Mouse (Mus musculus): ENCODE data around the gene Uqcrc1. TPM values are rescaled to one million over a fixed set of nuclear protein-coding genes. Genes with fewer than 3 reads are reported as not detected.

The Uqcrc1 gene
- 432 and 472 TPM in 2 replicates for polyA plus RNA-seq (2014; fragmentation: Nextera tagmentation; extraction: Ambion mirVana)

DNA sequence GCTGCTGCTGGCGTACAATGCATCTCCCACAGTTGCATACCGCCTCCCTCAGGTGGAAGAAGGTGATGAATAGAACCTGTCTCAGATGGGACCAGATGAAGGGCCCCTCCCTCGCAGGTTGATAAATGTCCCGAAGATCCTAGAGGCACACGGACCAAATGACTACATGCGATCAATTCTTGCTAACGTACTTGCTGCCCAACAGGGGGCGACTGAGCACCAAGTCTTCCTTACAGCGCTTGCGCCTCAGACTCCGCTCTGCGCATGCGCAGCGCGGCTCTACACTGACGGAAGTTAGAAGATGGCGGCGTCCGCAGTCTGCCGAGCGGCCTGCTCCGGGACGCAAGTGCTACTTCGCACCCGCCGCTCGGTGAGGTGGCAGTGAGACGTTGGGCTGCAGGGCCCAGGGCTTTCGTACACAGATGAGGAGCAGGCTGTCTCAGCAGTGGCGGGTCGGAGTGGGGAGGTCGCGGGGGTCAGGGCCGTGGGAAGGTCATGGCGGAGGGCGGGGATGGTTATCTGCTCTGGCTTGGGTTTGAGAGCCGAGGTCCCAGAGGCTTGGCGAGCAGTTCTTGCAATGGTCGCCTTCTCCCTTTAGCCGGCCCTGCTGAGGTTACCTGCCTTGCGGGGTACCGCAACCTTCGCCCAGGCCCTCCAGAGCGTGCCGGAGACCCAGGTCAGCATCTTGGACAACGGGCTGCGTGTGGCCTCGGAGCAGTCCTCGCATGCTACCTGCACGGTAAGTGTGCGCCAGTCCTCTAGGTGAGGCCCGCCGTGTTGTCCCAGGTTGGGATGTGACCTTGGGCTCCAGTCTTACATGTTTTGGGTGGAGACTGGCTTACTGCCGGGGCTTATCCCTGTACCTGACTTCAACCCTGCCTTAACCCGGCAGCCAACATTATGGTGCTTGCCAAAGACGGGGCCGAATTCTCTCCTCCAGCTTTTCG is at the start of gene Uqcrc1:
Uqcrc1 (plus strand) TSS at position 216 of the 947 bp plus-strand sequence.
- Histone ChIP-seq H3K27me3 (ENCODE audit: control insufficient read depth, insufficient read depth, low read length) (no peaks in the 10 kb centered on the region), H3K4me2 (ENCODE audit: low read length) (peak within 1 kb of the TSS; percentile 76), H3K9me3 (ENCODE audit: control insufficient read depth, low read length) (no peaks in the 10 kb centered on the region), H3K4me1 (ENCODE audit: control insufficient read depth, insufficient read depth, low read length) (peaks cover 5% of the 10 kb centered on the region; the same call in 1 of the 2 replicates), H3K4me3 (replicated peaks; ENCODE audit: low read depth, low read length) (peak within 1 kb of the TSS; percentile 86), H3K9ac (replicated peaks; ENCODE audit: low read length) (peak within 1 kb of the TSS; percentile 87), H3K36me3 (ENCODE audit: control insufficient read depth, insufficient read depth, low read length) (peaks cover 34% of the 10 kb centered on the region), H3K27ac (replicated peaks; ENCODE audit: low read depth, low read length) (peak within 1 kb of the TSS; percentile 78)
- peak; percentile 100 for DNase-seq
- ATAC-seq (ENCODE audit: low FRiP score, low TSS enrichment): peak; percentile 89
- 1% methylated on average over 58 of the region's 58 CpGs for WGBS

GRCm38 (mm10) chr9:108912308-108912707 is 24.1 kb upstream of the Uqcrc1 start:
- H3K4me1 ChIP-seq (ENCODE audit: control insufficient read depth, insufficient read depth, low read length): no peaks in the 10 kb centered on the region
- WGBS: 67% methylated on average over 6 of the region's 6 CpGs

DNA sequence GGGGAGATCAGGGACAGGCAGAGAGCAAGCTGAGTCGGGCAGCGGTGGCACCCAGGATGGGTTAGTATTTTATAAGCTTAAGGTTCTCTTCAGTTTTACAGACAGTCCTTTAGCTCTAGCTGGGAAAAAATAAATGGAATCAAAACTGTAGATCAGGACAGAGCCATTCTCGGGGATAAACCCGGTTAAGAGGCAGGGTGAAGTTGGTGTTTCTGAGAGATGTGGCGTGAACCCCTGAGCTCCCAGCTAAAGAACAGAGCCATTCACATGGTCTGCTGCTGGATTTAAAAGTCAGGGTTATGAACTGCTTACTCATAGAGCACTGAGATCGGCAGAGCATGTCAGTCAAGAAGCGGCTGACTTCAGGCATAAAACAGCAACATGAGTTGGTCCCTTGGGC is 23.3 kb upstream of the Uqcrc1 start:
- WGBS: 85% methylated on average over 7 of the region's 7 CpGs
- no peak overlapping the region for H3K27ac ChIP-seq (replicated peaks; ENCODE audit: low read depth, low read length)
- H3K27me3 ChIP-seq (ENCODE audit: control insufficient read depth, insufficient read depth, low read length): no peaks in the 10 kb centered on the region
- no peak overlapping the region for H3K4me3 ChIP-seq (replicated peaks; ENCODE audit: low read depth, low read length)
- H3K4me1 ChIP-seq (ENCODE audit: control insufficient read depth, insufficient read depth, low read length): no peaks in the 10 kb centered on the region
- no peak overlapping the region for H3K9ac ChIP-seq (replicated peaks; ENCODE audit: low read length)
- DNase-seq: no peak
- H3K36me3 ChIP-seq (ENCODE audit: control insufficient read depth, insufficient read depth, low read length): no peaks in the 10 kb centered on the region
- H3K9me3 ChIP-seq (ENCODE audit: control insufficient read depth, low read length): no peaks in the 10 kb centered on the region
- H3K4me2 ChIP-seq (ENCODE audit: low read length): no peak overlapping the region
- ATAC-seq (ENCODE audit: low FRiP score, low TSS enrichment): no peak

More at GRCm38 (mm10) chr9:108912308-108912707, 24.1 kb upstream of the Uqcrc1 start:
- DNase-seq (no peak), ATAC-seq (ENCODE audit: low FRiP score, low TSS enrichment) (no peak)
- H3K4me3 ChIP-seq (replicated peaks; ENCODE audit: low read depth, low read length): no peak overlapping the region
- no peaks in the 10 kb centered on the region for H3K36me3 ChIP-seq (ENCODE audit: control insufficient read depth, insufficient read depth, low read length)
- no peak overlapping the region for H3K9ac ChIP-seq (replicated peaks; ENCODE audit: low read length)
- no peak overlapping the region for H3K27ac ChIP-seq (replicated peaks; ENCODE audit: low read depth, low read length)
- no peaks in the 10 kb centered on the region for H3K27me3 ChIP-seq (ENCODE audit: control insufficient read depth, insufficient read depth, low read length)
- no peaks in the 10 kb centered on the region for H3K9me3 ChIP-seq (ENCODE audit: control insufficient read depth, low read length)
- no peak overlapping the region for H3K4me2 ChIP-seq (ENCODE audit: low read length)

GRCm38 (mm10) chr9:108913621-108914020 is 22.8 kb upstream of the Uqcrc1 start:
- Histone ChIP-seq H3K36me3 (ENCODE audit: control insufficient read depth, insufficient read depth, low read length) (no peaks in the 10 kb centered on the region), H3K27ac (replicated peaks; ENCODE audit: low read depth, low read length) (no peak overlapping the region), H3K27me3 (ENCODE audit: control insufficient read depth, insufficient read depth, low read length) (no peaks in the 10 kb centered on the region), H3K9me3 (ENCODE audit: control insufficient read depth, low read length) (no peaks in the 10 kb centered on the region), H3K4me2 (ENCODE audit: low read length) (no peak overlapping the region), H3K4me1 (ENCODE audit: control insufficient read depth, insufficient read depth, low read length) (no peaks in the 10 kb centered on the region), H3K9ac (replicated peaks; ENCODE audit: low read length) (no peak overlapping the region), H3K4me3 (replicated peaks; ENCODE audit: low read depth, low read length) (no peak overlapping the region)
- no peak for ATAC-seq (ENCODE audit: low FRiP score, low TSS enrichment)
- 81% methylated on average over 10 of the region's 10 CpGs for WGBS
- no peak for DNase-seq

DNA sequence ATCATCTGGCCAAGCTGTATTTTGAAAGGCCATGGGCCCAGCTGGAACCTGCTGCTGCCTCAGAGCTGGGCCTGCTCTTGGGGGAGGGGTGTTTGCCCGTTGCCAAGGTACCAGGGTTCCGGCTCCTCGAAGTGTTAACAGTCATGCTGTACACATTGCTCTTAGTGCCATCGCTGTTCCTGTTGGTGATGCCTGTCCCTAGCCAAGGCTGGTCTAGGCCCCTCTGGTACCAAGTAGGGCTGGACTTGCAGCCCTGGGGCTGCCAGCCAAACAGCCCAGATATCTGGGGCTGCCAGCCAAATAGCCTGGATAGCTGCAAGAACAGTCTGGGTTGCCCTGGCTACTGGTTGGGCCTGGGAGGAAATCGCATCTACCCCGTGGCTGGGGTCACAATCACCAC is 21.9 kb upstream of the Uqcrc1 start, which contains the start of gene Tmem89:
Tmem89 (plus strand) TSS at position 129 of the 400 bp plus-strand sequence.
- ATAC-seq (ENCODE audit: low FRiP score, low TSS enrichment) (no peak), DNase-seq (peak; percentile 63)
- no peak within 1 kb of the TSS for H3K4me3 ChIP-seq (replicated peaks; ENCODE audit: low read depth, low read length)
- H3K4me2 ChIP-seq (ENCODE audit: low read length): no peak within 1 kb of the TSS
- no peaks in the 10 kb centered on the region for H3K27me3 ChIP-seq (ENCODE audit: control insufficient read depth, insufficient read depth, low read length)
- H3K9ac ChIP-seq (replicated peaks; ENCODE audit: low read length): no peak within 1 kb of the TSS
- no peak within 1 kb of the TSS for H3K27ac ChIP-seq (replicated peaks; ENCODE audit: low read depth, low read length)
- no peaks in the 10 kb centered on the region for H3K9me3 ChIP-seq (ENCODE audit: control insufficient read depth, low read length)
- WGBS: 74% methylated on average over 6 of the region's 6 CpGs
- no peaks in the 10 kb centered on the region for H3K36me3 ChIP-seq (ENCODE audit: control insufficient read depth, insufficient read depth, low read length)
- no peaks in the 10 kb centered on the region for H3K4me1 ChIP-seq (ENCODE audit: control insufficient read depth, insufficient read depth, low read length)

- no peak overlapping the region for H3K9ac ChIP-seq (replicated peaks; ENCODE audit: low read length)
- ATAC-seq (ENCODE audit: low FRiP score, low TSS enrichment) (no peak), DNase-seq (no peak)
- no peak overlapping the region for H3K4me2 ChIP-seq (ENCODE audit: low read length)
- no peak overlapping the region for H3K27ac ChIP-seq (replicated peaks; ENCODE audit: low read depth, low read length)
- H3K4me1 ChIP-seq (ENCODE audit: control insufficient read depth, insufficient read depth, low read length): no peaks in the 10 kb centered on the region
- H3K27me3 ChIP-seq (ENCODE audit: control insufficient read depth, insufficient read depth, low read length): no peaks in the 10 kb centered on the region
- H3K9me3 ChIP-seq (ENCODE audit: control insufficient read depth, low read length): no peaks in the 10 kb centered on the region
- WGBS: 85% methylated on average over 8 of the region's 8 CpGs
- no peak overlapping the region for H3K4me3 ChIP-seq (replicated peaks; ENCODE audit: low read depth, low read length)
- no peaks in the 10 kb centered on the region for H3K36me3 ChIP-seq (ENCODE audit: control insufficient read depth, insufficient read depth, low read length)
Measured at GRCm38 (mm10) chr9:108925897-108926296, 10.5 kb upstream of the Uqcrc1 start.

GRCm38 (mm10) chr9:108928424-108928823 is 8.0 kb upstream of the Uqcrc1 start:
- Histone ChIP-seq H3K9me3 (ENCODE audit: control insufficient read depth, low read length) (no peaks in the 10 kb centered on the region), H3K4me2 (ENCODE audit: low read length) (no peak overlapping the region), H3K9ac (replicated peaks; ENCODE audit: low read length) (no peak overlapping the region), H3K27me3 (ENCODE audit: control insufficient read depth, insufficient read depth, low read length) (no peaks in the 10 kb centered on the region), H3K27ac (replicated peaks; ENCODE audit: low read depth, low read length) (no peak overlapping the region), H3K4me1 (ENCODE audit: control insufficient read depth, insufficient read depth, low read length) (no peaks in the 10 kb centered on the region), H3K4me3 (replicated peaks; ENCODE audit: low read depth, low read length) (no peak overlapping the region), H3K36me3 (ENCODE audit: control insufficient read depth, insufficient read depth, low read length) (no peaks in the 10 kb centered on the region)
- WGBS: 87% methylated on average over 3 of the region's 3 CpGs
- DNase-seq (no peak), ATAC-seq (ENCODE audit: low FRiP score, low TSS enrichment) (no peak)

GRCm38 (mm10) chr9:108935991-108936390 is 442 bp upstream of the Uqcrc1 start:
- H3K9me3 ChIP-seq (ENCODE audit: control insufficient read depth, low read length): no peaks in the 10 kb centered on the region
- H3K27ac ChIP-seq (replicated peaks; ENCODE audit: low read depth, low read length): no peak overlapping the region
- 22% methylated on average over 3 of the region's 3 CpGs for WGBS
- DNase-seq: no peak
- no peak overlapping the region for H3K4me3 ChIP-seq (replicated peaks; ENCODE audit: low read depth, low read length)
- H3K9ac ChIP-seq (replicated peaks; ENCODE audit: low read length): no peak overlapping the region
- ATAC-seq (ENCODE audit: low FRiP score, low TSS enrichment): no peak
- H3K36me3 ChIP-seq (ENCODE audit: control insufficient read depth, insufficient read depth, low read length): peaks cover 29% of the 10 kb centered on the region
- no peaks in the 10 kb centered on the region for H3K27me3 ChIP-seq (ENCODE audit: control insufficient read depth, insufficient read depth, low read length)
- peak overlapping the region; percentile 23 for H3K4me2 ChIP-seq (ENCODE audit: low read length)
- peaks cover 5% of the 10 kb centered on the region; the same call in 1 of the 2 replicates for H3K4me1 ChIP-seq (ENCODE audit: control insufficient read depth, insufficient read depth, low read length)

DNA sequence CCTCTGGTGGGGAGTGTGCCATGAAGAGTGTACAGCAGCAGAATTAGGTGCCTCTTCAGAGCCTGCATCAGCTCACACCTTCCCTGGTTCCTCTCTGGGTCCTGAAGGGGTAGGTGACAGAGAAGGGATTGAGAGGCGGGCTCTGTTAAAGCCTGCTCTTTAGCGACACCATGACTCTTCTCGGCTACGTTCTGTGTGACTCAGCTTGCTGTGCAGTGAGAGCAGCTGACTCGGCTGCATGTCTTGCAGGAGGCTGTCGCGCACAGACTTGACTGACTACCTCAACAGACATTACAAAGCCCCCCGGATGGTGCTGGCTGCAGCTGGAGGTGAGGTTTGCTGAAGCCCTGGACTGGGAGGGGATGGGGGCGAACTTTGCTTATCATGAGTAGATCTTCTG is 8.7 kb downstream of the Uqcrc1 start:
- Histone ChIP-seq H3K4me2 (ENCODE audit: low read length) (no peak overlapping the region), H3K36me3 (ENCODE audit: control insufficient read depth, insufficient read depth, low read length) (peaks cover 92% of the 10 kb centered on the region), H3K9ac (replicated peaks; ENCODE audit: low read length) (no peak overlapping the region), H3K4me1 (ENCODE audit: control insufficient read depth, insufficient read depth, low read length) (no peaks in the 10 kb centered on the region), H3K4me3 (replicated peaks; ENCODE audit: low read depth, low read length) (no peak overlapping the region), H3K9me3 (ENCODE audit: control insufficient read depth, low read length) (no peaks in the 10 kb centered on the region), H3K27me3 (ENCODE audit: control insufficient read depth, insufficient read depth, low read length) (no peaks in the 10 kb centered on the region), H3K27ac (replicated peaks; ENCODE audit: low read depth, low read length) (no peak overlapping the region)
- ATAC-seq (ENCODE audit: low FRiP score, low TSS enrichment) (no peak), DNase-seq (no peak)
- WGBS: 88% methylated on average over 9 of the region's 9 CpGs
